Mouse (Mus musculus): Measurements from ENCODE around the gene Bcl2l1.

GRCm38 (mm10) chr2:152824438-152825167 is 6.9 kb downstream of the Bcl2l1 start:
- TF ChIP-seq POLR2A (IDR thresholded peaks at IDR 0.05; ENCODE audit: borderline replicate concordance, insufficient read depth, low read length) (no peak), CTCF (IDR thresholded peaks at IDR 0.05; ENCODE audit: borderline replicate concordance, insufficient read depth, low read depth, low read length) (no peak)
